12 mouse cellular contexts compared by ENCODE assay signal in genomic region chr13:54805134-54805838, GRCm38 (mm10). TPM values are rescaled to one million over a fixed set of nuclear protein-coding genes. Genes with fewer than 3 reads are reported as not detected.
DNase-seq lines count a peak whose midpoint lies in the region; ATAC-seq and TF ChIP-seq lines count a peak whose summit lies in the region.
"Had no signal": no experiment of that assay in that cellular context is flagged by ENCODE, and none has a peak within 500 bp of the region (broad histone marks: within the 10 kb centered on the region; RNA-seq: fewer than 3 reads in every experiment).

No protein-coding gene starts in this region.

- no peak overlapping the region for H3K4me3 ChIP-seq in kidney, postnatal 0 days (replicated peaks; ENCODE audit: low read depth, low read length)
- H3K4me3 ChIP-seq in embryonic fibroblast, embryonic 13.5 days (ENCODE audit: insufficient read depth, low read length) = no peak overlapping the region
- H3K4me3 ChIP-seq in midbrain, postnatal 0 days (ENCODE audit: low read depth, low read length) = no peak overlapping the region
- no peak overlapping the region for H3K4me3 ChIP-seq in thymus, adult 2 months (ENCODE audit: control insufficient read depth, insufficient read depth, low read length)
- H3K4me3 ChIP-seq: erythroblast, embryonic 14.5 days; megakaryocyte, embryonic 14.5 days had no signal

- H3K9me3 ChIP-seq in kidney, postnatal 0 days (replicated peaks; ENCODE audit: low read length) = no peaks in the 10 kb centered on the region
- H3K9me3 ChIP-seq in midbrain, postnatal 0 days (ENCODE audit: low read length) = no peaks in the 10 kb centered on the region

- no peaks in the 10 kb centered on the region for H3K36me3 ChIP-seq in kidney, postnatal 0 days (ENCODE audit: insufficient read depth, low read length)
- no peaks in the 10 kb centered on the region for H3K36me3 ChIP-seq in midbrain, postnatal 0 days (ENCODE audit: insufficient read depth, low read length)
- H3K36me3 ChIP-seq in thymus, adult 2 months (ENCODE audit: control insufficient read depth, insufficient read depth, low read length) = no peaks in the 10 kb centered on the region

- DNase-seq in kidney, postnatal 0 days (ENCODE audit: low spot score) = no peak
- DNase-seq in kidney, postnatal 36 days = no peak
- peak; percentile 73 for DNase-seq in brain, adult 2 months (ENCODE audit: low read depth, low spot score)
- DNase-seq in midbrain, postnatal 0 days (ENCODE audit: low spot score) = peak; percentile 84
- no peak for DNase-seq in thymus, adult 2 months
- DNase-seq in spleen, postnatal 10 days (ENCODE audit: low spot score in 2 of 2) = no peak
- DNase-seq: kidney, adult 18-20 months had no signal

- no peak overlapping the region for H3K4me2 ChIP-seq in kidney, postnatal 0 days (ENCODE audit: low read length)
- H3K4me2 ChIP-seq in midbrain, postnatal 0 days (ENCODE audit: low read depth, low read length, poor library complexity, severe bottlenecking) = no peak overlapping the region

- H3K9ac ChIP-seq in kidney, postnatal 0 days (ENCODE audit: low read depth, low read length) = no peak overlapping the region
- H3K9ac ChIP-seq in midbrain, postnatal 0 days (replicated peaks; ENCODE audit: low read length, poor library complexity, severe bottlenecking) = no peak overlapping the region

- no peak for ATAC-seq in kidney, postnatal 0 days (replicated peaks; ENCODE audit: low FRiP score, low read depth)
- ATAC-seq in midbrain, postnatal 0 days (ENCODE audit: low FRiP score) = peak; percentile 63
- ATAC-seq in megakaryocyte, adult 5-6 weeks (ENCODE audit: poor library complexity, severe bottlenecking) = no peak
- ATAC-seq: Patski had no signal

- WGBS in kidney, postnatal 0 days = 37% methylated on average over 21 of the region's 21 CpGs
- WGBS in midbrain, postnatal 0 days = 44% methylated on average over 21 of the region's 21 CpGs
- 52% methylated on average over 21 of the region's 21 CpGs for WGBS in thymus, adult 2 months

- H3K27ac ChIP-seq in kidney, postnatal 0 days = no peak overlapping the region
- no peak overlapping the region for H3K27ac ChIP-seq in embryonic fibroblast, embryonic 13.5 days (ENCODE audit: insufficient read depth, low read length)
- no peak overlapping the region for H3K27ac ChIP-seq in midbrain, postnatal 0 days (ENCODE audit: low read depth, low read length)
- H3K27ac ChIP-seq in thymus, adult 2 months (ENCODE audit: control insufficient read depth, insufficient read depth, low read length) = no peak overlapping the region

- TF ChIP-seq POLR2A in embryonic fibroblast, embryonic 13.5 days (IDR thresholded peaks at IDR 0.05; ENCODE audit: low read depth, low read length) = no peak
- no peak for TF ChIP-seq POLR2A in thymus, adult 2 months (IDR thresholded peaks at IDR 0.05; ENCODE audit: control insufficient read depth, extremely low read depth, insufficient read depth, low read length, poor library complexity)

- H3K27me3 ChIP-seq in kidney, postnatal 0 days (ENCODE audit: insufficient read depth, low read length) = no peaks in the 10 kb centered on the region
- H3K27me3 ChIP-seq in midbrain, postnatal 0 days (ENCODE audit: insufficient read depth, low read length) = no peaks in the 10 kb centered on the region
- H3K27me3 ChIP-seq in thymus, adult 2 months (ENCODE audit: control insufficient read depth, insufficient read depth, low read length) = no peaks in the 10 kb centered on the region

- peak; percentile 57 for TF ChIP-seq CTCF in kidney, postnatal 0 days (IDR thresholded peaks at IDR 0.05; ENCODE audit: low read depth)
- TF ChIP-seq CTCF in embryonic fibroblast, embryonic 13.5 days (IDR thresholded peaks at IDR 0.05; ENCODE audit: borderline replicate concordance, insufficient read depth, low read length) = peak; percentile 30; the same call in 1 of the 2 replicates
- TF ChIP-seq CTCF in midbrain, postnatal 0 days (IDR thresholded peaks at IDR 0.05) = peak; percentile 90
- no peak for TF ChIP-seq CTCF in thymus, adult 2 months (IDR thresholded peaks at IDR 0.05; ENCODE audit: borderline replicate concordance, control insufficient read depth, extremely low read depth, insufficient read depth, low read length, poor library complexity)

- no peaks in the 10 kb centered on the region for H3K4me1 ChIP-seq in kidney, postnatal 0 days (replicated peaks; ENCODE audit: insufficient read depth, low read length)
- no peaks in the 10 kb centered on the region for H3K4me1 ChIP-seq in embryonic fibroblast, embryonic 13.5 days (ENCODE audit: control insufficient read depth, insufficient read depth, low read length)
- H3K4me1 ChIP-seq in midbrain, postnatal 0 days (ENCODE audit: insufficient read depth, low read length) = no peaks in the 10 kb centered on the region
- no peaks in the 10 kb centered on the region for H3K4me1 ChIP-seq in thymus, adult 2 months (replicated peaks; ENCODE audit: control insufficient read depth, insufficient read depth, low read length)
- H3K4me1 ChIP-seq: megakaryocyte, embryonic 14.5 days had no signal

RNA-seq across cellular contexts. Expression of gene Tspan17, which starts 16.1 kb away (rescaled TPM):
- 12.8 and 13.0 TPM in 2 replicates for polyA plus RNA-seq in kidney, postnatal 0 days (2015; fragmentation: Nextera tagmentation; extraction: Ambion mirVana)
- 29.9 and 44.7 TPM in 2 replicates for polyA plus RNA-seq in embryonic fibroblast, embryonic 13.5 days (2011; ENCODE audit: insufficient read length, low read depth, missing spikeins)
- 43.4 and 58.1 TPM in 2 replicates for total RNA-seq in midbrain, postnatal 0 days (2014; rRNA removed)
- 100 and 115 TPM in 2 replicates for polyA plus RNA-seq in midbrain, postnatal 0 days (2015; fragmentation: Nextera tagmentation; extraction: Ambion mirVana)
- 6.3 and 6.4 TPM in 2 replicates for polyA plus RNA-seq in thymus, adult 2 months (2012; rRNA removed)
- total RNA-seq in megakaryocyte, adult 5-6 weeks (2015) = 6.7 and 14.2 TPM in 2 replicates
- total RNA-seq in megakaryocyte, adult 5-6 weeks (2017) = 9.6 and 10.1 TPM in 2 replicates
- polyA plus RNA-seq: erythroblast, embryonic 14.5 days had no signal

RNA-seq across cellular contexts. Expression of gene Eif4e1b, which starts 21.5 kb away (rescaled TPM):
- not detected in 2 replicates for polyA plus RNA-seq in kidney, postnatal 0 days (2015; fragmentation: Nextera tagmentation; extraction: Ambion mirVana)
- polyA plus RNA-seq in embryonic fibroblast, embryonic 13.5 days (2011; ENCODE audit: insufficient read length, low read depth, missing spikeins) = not detected in 2 replicates
- not detected in 2 replicates for total RNA-seq in midbrain, postnatal 0 days (2014; rRNA removed)
- not detected in 2 replicates for polyA plus RNA-seq in midbrain, postnatal 0 days (2015; fragmentation: Nextera tagmentation; extraction: Ambion mirVana)
- polyA plus RNA-seq in thymus, adult 2 months (2012; rRNA removed) = not detected in 2 replicates
- total RNA-seq in megakaryocyte, adult 5-6 weeks (2015) = not detected in 2 replicates
- total RNA-seq in megakaryocyte, adult 5-6 weeks (2017) = not detected in 2 replicates
- polyA plus RNA-seq: erythroblast, embryonic 14.5 days; Patski had no signal

RNA-seq across cellular contexts. Expression of gene Sncb, which starts 38.9 kb away (rescaled TPM):
- not detected in 2 replicates for polyA plus RNA-seq in kidney, postnatal 0 days (2015; fragmentation: Nextera tagmentation; extraction: Ambion mirVana)
- not detected in 2 replicates for polyA plus RNA-seq in embryonic fibroblast, embryonic 13.5 days (2011; ENCODE audit: insufficient read length, low read depth, missing spikeins)
- 84.6 and 90.6 TPM in 2 replicates for total RNA-seq in midbrain, postnatal 0 days (2014; rRNA removed)
- polyA plus RNA-seq in midbrain, postnatal 0 days (2015; fragmentation: Nextera tagmentation; extraction: Ambion mirVana) = 213 and 233 TPM in 2 replicates
- polyA plus RNA-seq in thymus, adult 2 months (2012; rRNA removed) = 0.53 and 1.6 TPM in 2 replicates
- not detected in 2 replicates for total RNA-seq in megakaryocyte, adult 5-6 weeks (2015)
- total RNA-seq in megakaryocyte, adult 5-6 weeks (2017) = not detected in 2 replicates
- polyA plus RNA-seq: erythroblast, embryonic 14.5 days; Patski had no signal

RNA-seq across cellular contexts. Expression of gene Gprin1, which starts 55.6 kb away (rescaled TPM):
- 0.13 and 0.14 TPM in 2 replicates for polyA plus RNA-seq in kidney, postnatal 0 days (2015; fragmentation: Nextera tagmentation; extraction: Ambion mirVana)
- 0.42 and 0.61 TPM in 2 replicates for polyA plus RNA-seq in embryonic fibroblast, embryonic 13.5 days (2011; ENCODE audit: insufficient read length, low read depth, missing spikeins)
- total RNA-seq in midbrain, postnatal 0 days (2014; rRNA removed) = 167 and 170 TPM in 2 replicates
- polyA plus RNA-seq in midbrain, postnatal 0 days (2015; fragmentation: Nextera tagmentation; extraction: Ambion mirVana) = 21.7 and 23.0 TPM in 2 replicates
- 0.18 and 0.19 TPM in 2 replicates for polyA plus RNA-seq in thymus, adult 2 months (2012; rRNA removed)
- not detected in 2 replicates for total RNA-seq in megakaryocyte, adult 5-6 weeks (2015)
- not detected in 2 replicates for total RNA-seq in megakaryocyte, adult 5-6 weeks (2017)
- polyA plus RNA-seq: erythroblast, embryonic 14.5 days had no signal

Comparison
In these comparisons a context has a peak if more than half of its experiments do, and no peak if none do; other contexts are left out.
1. DNase-seq: peak in brain, adult 2 months (single experiment) and midbrain, postnatal 0 days (single experiment); none in kidney, postnatal 0 days (single experiment), kidney, postnatal 36 days (0 of 2), thymus, adult 2 months (single experiment) and spleen, postnatal 10 days (0 of 2).
2. RNA of gene Sncb, which starts 38.9 kb away (polyA plus RNA-seq): 213 to 233 TPM in midbrain, postnatal 0 days; 0.53 to 1.6 TPM in thymus, adult 2 months, not detected in kidney, postnatal 0 days and not detected in embryonic fibroblast, embryonic 13.5 days; every median in the first group is over 10 times any median in the second.